In the genomic region with DNA sequence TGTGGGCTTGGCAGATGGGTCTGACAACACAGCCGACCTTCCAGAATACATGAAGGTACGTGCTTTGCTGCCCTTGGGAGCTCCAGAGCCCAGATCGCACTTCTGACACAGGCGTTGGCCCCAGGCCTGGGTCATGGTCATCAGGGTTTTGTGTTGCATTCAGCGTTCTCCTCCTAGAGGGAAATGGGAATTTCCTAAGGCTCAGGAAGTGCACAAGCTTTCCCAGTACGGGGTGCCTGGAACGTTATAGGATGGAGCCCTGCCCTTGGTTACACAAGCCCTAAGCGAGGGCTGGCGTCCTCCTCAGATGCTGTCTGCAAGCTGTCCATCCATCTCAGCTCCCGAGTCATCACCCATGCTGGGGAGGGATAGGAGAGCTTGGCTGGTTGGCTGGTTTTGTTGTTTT, we compare ENCODE assay signal across 9 mouse cellular contexts. TPM values are rescaled to one million over a fixed set of nuclear protein-coding genes. Genes with fewer than 3 reads are reported as not detected.
DNase-seq lines count a peak whose midpoint lies in the region; ATAC-seq and TF ChIP-seq lines count a peak whose summit lies in the region.
"Had no signal": no experiment of that assay in that cellular context is flagged by ENCODE, and none has a peak within 500 bp of the region (broad histone marks: within the 10 kb centered on the region; RNA-seq: fewer than 3 reads in every experiment).

No protein-coding gene starts in this region.

- no peak overlapping the region for H3K4me2 ChIP-seq in heart, embryonic 15.5 days
- H3K4me2 ChIP-seq: limb, embryonic 13.5 days had no signal

- H3K36me3 ChIP-seq in kidney, adult 2 months (ENCODE audit: control insufficient read depth, insufficient read depth, low read length): no peaks in the 10 kb centered on the region
- H3K36me3 ChIP-seq in heart, embryonic 15.5 days: no peaks in the 10 kb centered on the region
- peaks cover 59% of the 10 kb centered on the region for H3K36me3 ChIP-seq in limb, embryonic 10.5 days

- no peak for TF ChIP-seq POLR2A in kidney, adult 2 months (IDR thresholded peaks at IDR 0.05; ENCODE audit: low read depth, low read length)

- H3K4me1 ChIP-seq in kidney, adult 2 months (ENCODE audit: control insufficient read depth, insufficient read depth, low read length): peaks cover 53% of the 10 kb centered on the region
- peaks cover 86% of the 10 kb centered on the region for H3K4me1 ChIP-seq in heart, embryonic 15.5 days (replicated peaks)
- peaks cover 73% of the 10 kb centered on the region for H3K4me1 ChIP-seq in limb, embryonic 10.5 days

- peak overlapping the region; percentile 17; the same call in 1 of the 2 replicates for H3K27ac ChIP-seq in kidney, adult 2 months (ENCODE audit: insufficient read depth, low read depth, low read length)
- 0 out of 2 replicates have a peak overlapping the region, but pooled peaks have one; percentile 37 for H3K27ac ChIP-seq in heart, embryonic 15.5 days
- no peak overlapping the region for H3K27ac ChIP-seq in limb, embryonic 10.5 days
- H3K27ac ChIP-seq: limb, embryonic 13.5 days had no signal

- no peaks in the 10 kb centered on the region for H3K27me3 ChIP-seq in kidney, adult 2 months (replicated peaks; ENCODE audit: control insufficient read depth, insufficient read depth, low read length)
- H3K27me3 ChIP-seq in heart, embryonic 15.5 days: no peaks in the 10 kb centered on the region
- H3K27me3 ChIP-seq in limb, embryonic 10.5 days (ENCODE audit: low read depth, poor library complexity, severe bottlenecking): no peaks in the 10 kb centered on the region
- H3K27me3 ChIP-seq: limb, embryonic 13.5 days had no signal

- no peak overlapping the region for H3K4me3 ChIP-seq in kidney, adult 2 months (ENCODE audit: insufficient read depth, low read depth, low read length)
- no peak overlapping the region for H3K4me3 ChIP-seq in heart, embryonic 15.5 days
- no peak overlapping the region for H3K4me3 ChIP-seq in limb, embryonic 10.5 days
- H3K4me3 ChIP-seq: limb, embryonic 13.5 days had no signal

- H3K9ac ChIP-seq in heart, embryonic 15.5 days: no peak overlapping the region
- H3K9ac ChIP-seq: limb, embryonic 13.5 days had no signal

- 51% methylated on average over 10 of the region's 10 CpGs for WGBS in kidney, adult 2 months
- 66% methylated on average over 10 of the region's 10 CpGs for WGBS in heart, embryonic 15.5 days
- 81% methylated on average over 10 of the region's 10 CpGs for WGBS in limb, embryonic 10.5 days

- ATAC-seq in heart, embryonic 15.5 days (replicated peaks; ENCODE audit: insufficient number of reproducible peaks, insufficient read depth, low FRiP score, low read depth): no peak

- peak; percentile 66 for DNase-seq in kidney, adult 2 months
- DNase-seq in kidney, adult 9 months: no peak
- DNase-seq in adrenal gland, postnatal 10 days: peak; percentile 74
- peak; percentile 77 for DNase-seq in cerebellum, adult 9-10 months
- no peak for DNase-seq in embryo, embryonic 11 days
- DNase-seq in limb, embryonic 10.5 days (ENCODE audit: low spot score): no peak
- no peak for DNase-seq in layer of hippocampus, adult 18-20 months (ENCODE audit: low spot score in 2 of 2)

- no peak for TF ChIP-seq CTCF in kidney, adult 2 months (conservative IDR thresholded peaks at IDR 0.05; ENCODE audit: insufficient read depth, insufficient read length, low read depth, low read length)

- no peaks in the 10 kb centered on the region for H3K9me3 ChIP-seq in heart, embryonic 15.5 days (replicated peaks)
- H3K9me3 ChIP-seq in limb, embryonic 10.5 days (replicated peaks): no peaks in the 10 kb centered on the region
- H3K9me3 ChIP-seq: limb, embryonic 13.5 days had no signal

RNA-seq across cellular contexts. Expression of gene Sh3bp5, which starts 23.2 kb away (rescaled TPM):
- 33.4 and 43.4 TPM in 2 replicates for polyA plus RNA-seq in kidney, adult 2 months (2012; rRNA removed)
- total RNA-seq in adrenal gland, postnatal 10 days (2021): 100 to 1,000 TPM; 107 to 135 TPM
- 21.4 and 28.4 TPM in 2 replicates for polyA plus RNA-seq in heart, embryonic 15.5 days (2015; fragmentation: Nextera tagmentation; extraction: Ambion mirVana)
- 43.0 and 47.9 TPM in 2 replicates for polyA plus RNA-seq in limb, embryonic 10.5 days (2016; fragmentation: Nextera tagmentation; extraction: Ambion mirVana)
- total RNA-seq in layer of hippocampus, adult 18-20 months (2021): 100 to 1,000 TPM; 158 to 165 TPM

Comparison
In these comparisons a context has a peak if more than half of its experiments do, and no peak if none do; other contexts are left out.
1. DNase-seq: peak in kidney, adult 2 months (single experiment), adrenal gland, postnatal 10 days (single experiment) and cerebellum, adult 9-10 months (single experiment); none in kidney, adult 9 months (single experiment), embryo, embryonic 11 days (single experiment), limb, embryonic 10.5 days (single experiment) and layer of hippocampus, adult 18-20 months (0 of 2).